Mouse (Mus musculus): ENCODE results near the gene Trp63.

- TF ChIP-seq CTCF (conservative IDR thresholded peaks at IDR 0.05; ENCODE audit: insufficient read depth, insufficient read length, low read depth, low read length) (no peak), POLR2A (IDR thresholded peaks at IDR 0.05; ENCODE audit: low read depth, low read length) (no peak)
Observed at GRCm38 (mm10) chr16:25751866-25752265, 68.3 kb downstream of the Trp63 start.
